Mouse (Mus musculus): Measurements from ENCODE around the gene Ywhae.

Gene Ywhae

GRCm38 (mm10) chr11:75737806-75738476 lies 5.3 kb downstream of the Ywhae start:
- DNase-seq (ENCODE audit: low spot score): no peak

GRCm38 (mm10) chr11:75738477-75738821 lies 5.8 kb downstream of the Ywhae start:
- DNase-seq (ENCODE audit: low spot score): no peak

GRCm38 (mm10) chr11:75740204-75740603 lies 7.5 kb downstream of the Ywhae start:
- DNase-seq (ENCODE audit: low spot score): no peak

GRCm38 (mm10) chr11:75741615-75742014 lies 8.9 kb downstream of the Ywhae start:
- DNase-seq (ENCODE audit: low spot score): no peak

- DNase-seq (ENCODE audit: low spot score): no peak
These were observed 12.1 kb downstream of the Ywhae start for GRCm38 (mm10) chr11:75744761-75745160.

GRCm38 (mm10) chr11:75750537-75750936 lies 17.9 kb downstream of the Ywhae start:
- DNase-seq (ENCODE audit: low spot score): no peak

- no peak for DNase-seq (ENCODE audit: low spot score)
These were observed 18.4 kb downstream of the Ywhae start for GRCm38 (mm10) chr11:75751082-75751481.

- no peak for DNase-seq (ENCODE audit: low spot score)
These were observed 24.0 kb downstream of the Ywhae start for GRCm38 (mm10) chr11:75756687-75757086.

GRCm38 (mm10) chr11:75758553-75758952 lies 25.9 kb downstream of the Ywhae start:
- DNase-seq (ENCODE audit: low spot score): no peak

- no peak for DNase-seq (ENCODE audit: low spot score)
These were observed 28.1 kb downstream of the Ywhae start for GRCm38 (mm10) chr11:75760785-75761184.

- no peak for DNase-seq (ENCODE audit: low spot score)
These were observed 30.0 kb downstream of the Ywhae start for GRCm38 (mm10) chr11:75762708-75763107.

GRCm38 (mm10) chr11:75764521-75765023 lies 31.9 kb downstream of the Ywhae start:
- DNase-seq (ENCODE audit: low spot score): no peak

GRCm38 (mm10) chr11:75765161-75765560 lies 32.5 kb downstream of the Ywhae start:
- no peak for DNase-seq (ENCODE audit: low spot score)

GRCm38 (mm10) chr11:75767014-75767413 lies 34.3 kb downstream of the Ywhae start:
- DNase-seq (ENCODE audit: low spot score): no peak

GRCm38 (mm10) chr11:75768091-75768989 lies 35.7 kb downstream of the Ywhae start:
- DNase-seq (ENCODE audit: low spot score): no peak

GRCm38 (mm10) chr11:75769206-75769605 lies 36.5 kb downstream of the Ywhae start:
- peak; percentile 56 for DNase-seq (ENCODE audit: low spot score)

- no peak for DNase-seq (ENCODE audit: low spot score)
These were observed 39.9 kb downstream of the Ywhae start for GRCm38 (mm10) chr11:75772562-75772961.

GRCm38 (mm10) chr11:75775919-75776318 lies 43.2 kb downstream of the Ywhae start:
- DNase-seq (ENCODE audit: low spot score): no peak

GRCm38 (mm10) chr11:75781919-75782318 lies 49.2 kb downstream of the Ywhae start:
- DNase-seq (ENCODE audit: low spot score): no peak

- no peak for DNase-seq (ENCODE audit: low spot score)
These were observed 51.1 kb downstream of the Ywhae start for GRCm38 (mm10) chr11:75783799-75784198.

GRCm38 (mm10) chr11:75785897-75786296 lies 53.2 kb downstream of the Ywhae start:
- DNase-seq (ENCODE audit: low spot score): no peak

- DNase-seq (ENCODE audit: low spot score): no peak
These were observed 59.9 kb downstream of the Ywhae start for GRCm38 (mm10) chr11:75792535-75792934.

GRCm38 (mm10) chr11:75793351-75793750 lies 60.7 kb downstream of the Ywhae start:
- DNase-seq (ENCODE audit: low spot score): no peak

All from ovary, postnatal 10 days (tissue).